Comparison of ENCODE assay signal across 22 mouse cellular contexts in genomic region chr4:126511013-126511412, GRCm38 (mm10). TPM values are rescaled to one million over a fixed set of nuclear protein-coding genes. Genes with fewer than 3 reads are reported as not detected.
A peak's percentile ranks its signal among the peaks of the same experiment; 100 is the strongest.
DNase-seq lines count a peak whose midpoint lies in the region; ATAC-seq and TF ChIP-seq lines count a peak whose summit lies in the region.
"Had no signal": no experiment of that assay in that cellular context is flagged by ENCODE, and none has a peak within 500 bp of the region (broad histone marks: within the 10 kb centered on the region; RNA-seq: fewer than 3 reads in every experiment).

No protein-coding gene starts in this region.

- peak overlapping the region; percentile 63 for H3K27ac ChIP-seq in lung, embryonic 14.5 days (ENCODE audit: low read depth)
- H3K27ac ChIP-seq in lung, embryonic 16.5 days (ENCODE audit: low read length), result peak overlapping the region; percentile 92
- H3K27ac ChIP-seq: embryonic facial prominence, embryonic 10.5 days; embryonic facial prominence, embryonic 12.5 days; forebrain, embryonic 13.5 days; forebrain, embryonic 15.5 days had no signal

- WGBS in lung, embryonic 14.5 days, result 59% methylated on average over 5 of the region's 5 CpGs
- 57% methylated on average over 5 of the region's 5 CpGs for WGBS in lung, embryonic 16.5 days

- DNase-seq in lung, embryonic 14.5 days, result peak; percentile 32
- DNase-seq in lung, postnatal 10 days, result no peak
- DNase-seq in lung, postnatal 4 days, result no peak
- DNase-seq in brain, adult 2 months (ENCODE audit: low read depth, low spot score), result peak; percentile 31
- peak; percentile 46 for DNase-seq in lung, postnatal 25 days (ENCODE audit: low spot score)
- DNase-seq in left cerebral cortex, postnatal 36 days (ENCODE audit: low spot score in 2 of 2), result no peak
- no peak for DNase-seq in adrenal gland, postnatal 14 days
- DNase-seq: adrenal gland, adult 8-10 months; adrenal gland, postnatal 25 days; cerebellum, adult 11-12 months; cerebellum, adult 2 months; cerebellum, adult 9-10 months; cerebellum, postnatal 10 days; cerebellum, postnatal 25 days; forebrain, postnatal 0 days had no signal

- ATAC-seq in lung, embryonic 14.5 days (ENCODE audit: insufficient read depth), result no peak
- no peak for ATAC-seq in lung, embryonic 16.5 days (ENCODE audit: low read depth)
- ATAC-seq: activated CD4-positive, CD25-positive, alpha-beta regulatory T cell, adult 4 months; forebrain, embryonic 13.5 days; forebrain, embryonic 15.5 days; forebrain, postnatal 0 days; Patski had no signal

- H3K4me1 ChIP-seq in lung, embryonic 14.5 days (ENCODE audit: insufficient read depth), result no peaks in the 10 kb centered on the region
- H3K4me1 ChIP-seq in lung, embryonic 16.5 days (replicated peaks; ENCODE audit: control insufficient read depth, insufficient read depth, low read length), result no peaks in the 10 kb centered on the region
- H3K4me1 ChIP-seq: embryonic facial prominence, embryonic 10.5 days; embryonic facial prominence, embryonic 12.5 days; forebrain, embryonic 13.5 days; forebrain, embryonic 15.5 days had no signal

- no peaks in the 10 kb centered on the region for H3K36me3 ChIP-seq in lung, embryonic 14.5 days (ENCODE audit: insufficient read depth)
- H3K36me3 ChIP-seq in lung, embryonic 16.5 days (ENCODE audit: control insufficient read depth, insufficient read depth, low read length), result peaks cover 2% of the 10 kb centered on the region; the same call in 1 of the 2 replicates

- no peak for TF ChIP-seq CTCF in lung, embryonic 14.5 days (IDR thresholded peaks at IDR 0.05; ENCODE audit: low read depth)

- no peaks in the 10 kb centered on the region for H3K9me3 ChIP-seq in lung, embryonic 14.5 days (ENCODE audit: low read depth, low read length)
- H3K9me3 ChIP-seq in lung, embryonic 16.5 days (ENCODE audit: control insufficient read depth, low read length), result no peaks in the 10 kb centered on the region
- H3K9me3 ChIP-seq: embryonic facial prominence, embryonic 10.5 days; embryonic facial prominence, embryonic 12.5 days; forebrain, embryonic 13.5 days; forebrain, embryonic 15.5 days had no signal

- no peak overlapping the region for H3K4me3 ChIP-seq in lung, embryonic 14.5 days (ENCODE audit: low read depth, low read length)
- no peak overlapping the region for H3K4me3 ChIP-seq in lung, embryonic 16.5 days (ENCODE audit: low read length)
- H3K4me3 ChIP-seq: embryonic facial prominence, embryonic 10.5 days; embryonic facial prominence, embryonic 12.5 days; forebrain, embryonic 13.5 days; forebrain, embryonic 15.5 days had no signal

- intact Hi-C loops in left cerebral cortex, postnatal 36 days (cut with DNase I), result no loop called here

- H3K4me2 ChIP-seq in lung, embryonic 14.5 days, result no peak overlapping the region
- H3K4me2 ChIP-seq in lung, embryonic 16.5 days (ENCODE audit: low read depth, low read length), result no peak overlapping the region
- H3K4me2 ChIP-seq: embryonic facial prominence, embryonic 12.5 days; forebrain, embryonic 13.5 days; forebrain, embryonic 15.5 days had no signal

- H3K27me3 ChIP-seq in lung, embryonic 14.5 days (ENCODE audit: insufficient read depth, low read length), result no peaks in the 10 kb centered on the region
- no peaks in the 10 kb centered on the region for H3K27me3 ChIP-seq in lung, embryonic 16.5 days (ENCODE audit: control insufficient read depth, insufficient read depth, low read depth, low read length)
- H3K27me3 ChIP-seq: embryonic facial prominence, embryonic 12.5 days; forebrain, embryonic 13.5 days; forebrain, embryonic 15.5 days; Patski had no signal

- no peak overlapping the region for H3K9ac ChIP-seq in lung, embryonic 14.5 days
- H3K9ac ChIP-seq in lung, embryonic 16.5 days (ENCODE audit: low read length), result no peak overlapping the region
- H3K9ac ChIP-seq: embryonic facial prominence, embryonic 12.5 days; forebrain, embryonic 13.5 days; forebrain, embryonic 15.5 days; forebrain, postnatal 0 days had no signal

RNA-seq across cellular contexts. Expression of gene Ago4, which starts 22.3 kb away (rescaled TPM):
- polyA plus RNA-seq in lung, embryonic 14.5 days (2014; fragmentation: Nextera tagmentation; extraction: Ambion mirVana), result 2.9 and 3.5 TPM in 2 replicates
- polyA plus RNA-seq in lung, embryonic 16.5 days (2015; fragmentation: Nextera tagmentation; extraction: Ambion mirVana), result 3.8 and 4.0 TPM in 2 replicates
- 1 to 10 TPM; 5.1 to 7.5 TPM for total RNA-seq in left cerebral cortex, postnatal 36 days (2021)
- total RNA-seq in adrenal gland, postnatal 14 days (2021), result 4.3 and 5.9 TPM in 2 replicates

RNA-seq across cellular contexts. Expression of gene Ago1, which starts 42.6 kb away (rescaled TPM):
- 10.7 and 11.6 TPM in 2 replicates for polyA plus RNA-seq in lung, embryonic 14.5 days (2014; fragmentation: Nextera tagmentation; extraction: Ambion mirVana)
- polyA plus RNA-seq in lung, embryonic 16.5 days (2015; fragmentation: Nextera tagmentation; extraction: Ambion mirVana), result 6.3 and 6.4 TPM in 2 replicates
- 10 to 100 TPM; 44.3 to 49.1 TPM for total RNA-seq in left cerebral cortex, postnatal 36 days (2021)
- total RNA-seq in adrenal gland, postnatal 14 days (2021), result 27.5 and 29.3 TPM in 2 replicates

RNA-seq across cellular contexts. Expression of gene Clspn, which starts 45.7 kb away (rescaled TPM):
- polyA plus RNA-seq in lung, embryonic 14.5 days (2014; fragmentation: Nextera tagmentation; extraction: Ambion mirVana), result 52.6 and 54.3 TPM in 2 replicates
- 37.5 and 41.3 TPM in 2 replicates for polyA plus RNA-seq in lung, embryonic 16.5 days (2015; fragmentation: Nextera tagmentation; extraction: Ambion mirVana)
- 1 to 10 TPM in 1 of 2 experiments, under 1 TPM in 1; 0.79 to 1.1 TPM for total RNA-seq in left cerebral cortex, postnatal 36 days (2021)
- 10.2 and 11.3 TPM in 2 replicates for total RNA-seq in adrenal gland, postnatal 14 days (2021)

Comparison
In these comparisons a context has a peak if more than half of its experiments do, and no peak if none do; other contexts are left out.
1. DNase-seq: peak in lung, embryonic 14.5 days (single experiment), brain, adult 2 months (single experiment) and lung, postnatal 25 days (single experiment); none in lung, postnatal 10 days (single experiment), lung, postnatal 4 days (0 of 2), left cerebral cortex, postnatal 36 days (0 of 2) and adrenal gland, postnatal 14 days (single experiment).